Mouse (Mus musculus) kidney, adult 2 months (tissue): ENCODE data around the gene Stap2.

Source experiments
- CTCF ChIP-seq: fragments of 200-500 bp; conservative IDR thresholded peaks from 2 replicates; pipeline ENCODE4 v1.5.1; 2011; ENCODE audit warnings: low read depth, mild to moderate bottlenecking, control low read depth, low read length, moderate library complexity, mixed read lengths; ENCODE audit not compliant: insufficient read depth, insufficient read length
- POLR2A ChIP-seq: fragments of 200-500 bp; IDR thresholded peaks from one replicate; pipeline ENCODE4 v1.6.1; 2011; ENCODE audit warnings: low read depth, low read length, control low read depth

DNA sequence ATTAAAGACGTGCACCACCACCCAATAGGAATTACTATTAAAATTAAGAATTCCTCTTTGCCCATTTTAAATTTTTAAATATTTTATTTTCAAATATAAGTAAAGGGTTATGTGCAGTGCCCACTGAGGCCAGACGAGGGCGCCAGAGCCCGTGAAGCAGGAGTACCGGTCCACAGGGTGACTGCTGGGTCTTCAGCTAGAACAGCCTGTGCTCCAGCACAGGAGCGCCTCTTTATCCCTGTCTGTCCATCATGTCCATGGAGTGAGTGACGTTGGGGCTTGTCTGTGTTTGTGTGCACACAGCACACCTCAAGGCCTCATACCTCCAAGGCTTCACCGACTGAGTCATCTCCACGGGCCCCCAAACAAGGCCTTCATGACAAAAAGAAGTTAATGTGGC, 48.2 kb downstream of the Stap2 start:
- TF ChIP-seq CTCF: peak; percentile 79
- no peak for TF ChIP-seq POLR2A
